Mouse (Mus musculus) hindbrain, embryonic 16.5 days (tissue): ENCODE results near the gene Itpr1. TPM values are rescaled to one million over a fixed set of nuclear protein-coding genes. Genes with fewer than 3 reads are reported as not detected.
"Not testable (repeated sequence)": the region's sequence is repeated elsewhere in the genome, so short reads cannot be mapped to it uniquely, and the experiment has no call there.

ENCODE experiments used
- ATAC-seq: fragments of 200-750 bp; cut with Nextera tagmentation; 2 replicates; pipeline ENCODE4 v1.8.0; 2017; ENCODE audit warnings: moderate TSS enrichment, moderate library complexity
- H3K27ac ChIP-seq: fragments of 300-500 bp; sonication (generic); 2 replicates; pipeline ENCODE4 v1.5.1; 2014; ENCODE audit warnings: low read depth, mild to moderate bottlenecking, control low read depth, low read length, moderate library complexity
- H3K27me3 ChIP-seq: fragments of 300-500 bp; sonication (generic); replicated peaks from 2 replicates; pipeline ENCODE4 v1.6.1; 2014; ENCODE audit warnings: low read length; ENCODE audit not compliant: control insufficient read depth, insufficient read depth
- H3K36me3 ChIP-seq: fragments of 300-500 bp; sonication (generic); 2 replicates; pipeline ENCODE4 v1.6.1; 2014; ENCODE audit warnings: mild to moderate bottlenecking, low read length, moderate library complexity, mixed read lengths; ENCODE audit not compliant: control insufficient read depth, insufficient read depth
- H3K4me1 ChIP-seq: fragments of 300-500 bp; sonication (generic); 2 replicates; pipeline ENCODE4 v1.6.1; 2014; ENCODE audit warnings: low read depth, low read length; ENCODE audit not compliant: control insufficient read depth, insufficient read depth
- H3K4me2 ChIP-seq: fragments of 300-500 bp; sonication (generic); 2 replicates; pipeline ENCODE4 v1.6.1; 2014; ENCODE audit warnings: mild to moderate bottlenecking, low read length, control low read depth, moderate library complexity
- H3K4me3 ChIP-seq: fragments of 300-500 bp; sonication (generic); 2 replicates; pipeline ENCODE4 v1.5.1; 2014; ENCODE audit warnings: mild to moderate bottlenecking, low read length, control low read depth, moderate library complexity
- H3K9ac ChIP-seq: fragments of 300-500 bp; sonication (generic); 2 replicates; pipeline ENCODE4 v1.6.1; 2014; ENCODE audit warnings: low read depth, mild to moderate bottlenecking, control low read depth, low read length, moderate library complexity
- H3K9me3 ChIP-seq: fragments of 300-500 bp; sonication (generic); 2 replicates; pipeline ENCODE4 v1.6.1; 2014; ENCODE audit warnings: mild to moderate bottlenecking, low read length, moderate library complexity; ENCODE audit not compliant: control insufficient read depth
- WGBS: fragments of 180-500 bp; shearing (Covaris S2); extraction: QIAGEN DNeasy Blood & Tissue Kit; methylation state at CpG from one replicate; pipeline ENCODE4 v1.1.7; 2014; 5-methylcytosine and 5-hydroxymethylcytosine counted together
- polyA plus RNA-seq: library from polyadenylated mRNA; unstranded; fragments of >200 nt; fragmentation: Nextera tagmentation; extraction: Ambion mirVana; gene quantifications from 2 replicates; pipeline ENCODE4 v1.2.1, GENCODE M21; 2015

The Itpr1 gene
- polyA plus RNA-seq, 1 experiment from 2014 or later = 5.6 TPM

DNA sequence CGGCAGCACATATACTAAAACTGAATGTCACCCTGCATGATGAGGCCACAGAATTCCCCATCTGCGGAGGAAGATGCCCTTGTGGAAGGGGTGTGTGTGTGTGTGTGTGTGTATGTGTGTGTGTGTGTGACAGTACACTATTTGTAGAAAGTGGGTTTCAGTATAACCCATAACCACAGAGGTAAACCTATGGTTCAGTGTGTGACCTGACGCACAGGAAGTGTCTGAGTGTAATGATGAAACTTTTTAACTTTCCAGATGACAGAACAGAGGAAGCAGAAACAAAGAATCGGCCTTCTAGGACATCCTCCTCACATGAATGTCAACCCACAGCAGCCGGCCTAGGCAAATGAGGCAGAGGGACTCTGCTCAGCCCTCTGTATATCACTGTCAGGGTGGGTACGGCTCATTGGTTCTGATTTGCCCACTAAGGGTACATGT, 336.6 kb downstream of the Itpr1 start:
- WGBS = 61% methylated on average over 6 of the region's 6 CpGs
- no peak overlapping the region for H3K9ac ChIP-seq
- ATAC-seq = no peak
- no peak overlapping the region for H3K4me2 ChIP-seq
- no peak overlapping the region for H3K4me3 ChIP-seq
- no peaks in the 10 kb centered on the region for H3K27me3 ChIP-seq
- H3K27ac ChIP-seq = no peak overlapping the region
- H3K36me3 ChIP-seq = no peaks in the 10 kb centered on the region
- no peaks in the 10 kb centered on the region for H3K4me1 ChIP-seq
- no peaks in the 10 kb centered on the region for H3K9me3 ChIP-seq

DNA sequence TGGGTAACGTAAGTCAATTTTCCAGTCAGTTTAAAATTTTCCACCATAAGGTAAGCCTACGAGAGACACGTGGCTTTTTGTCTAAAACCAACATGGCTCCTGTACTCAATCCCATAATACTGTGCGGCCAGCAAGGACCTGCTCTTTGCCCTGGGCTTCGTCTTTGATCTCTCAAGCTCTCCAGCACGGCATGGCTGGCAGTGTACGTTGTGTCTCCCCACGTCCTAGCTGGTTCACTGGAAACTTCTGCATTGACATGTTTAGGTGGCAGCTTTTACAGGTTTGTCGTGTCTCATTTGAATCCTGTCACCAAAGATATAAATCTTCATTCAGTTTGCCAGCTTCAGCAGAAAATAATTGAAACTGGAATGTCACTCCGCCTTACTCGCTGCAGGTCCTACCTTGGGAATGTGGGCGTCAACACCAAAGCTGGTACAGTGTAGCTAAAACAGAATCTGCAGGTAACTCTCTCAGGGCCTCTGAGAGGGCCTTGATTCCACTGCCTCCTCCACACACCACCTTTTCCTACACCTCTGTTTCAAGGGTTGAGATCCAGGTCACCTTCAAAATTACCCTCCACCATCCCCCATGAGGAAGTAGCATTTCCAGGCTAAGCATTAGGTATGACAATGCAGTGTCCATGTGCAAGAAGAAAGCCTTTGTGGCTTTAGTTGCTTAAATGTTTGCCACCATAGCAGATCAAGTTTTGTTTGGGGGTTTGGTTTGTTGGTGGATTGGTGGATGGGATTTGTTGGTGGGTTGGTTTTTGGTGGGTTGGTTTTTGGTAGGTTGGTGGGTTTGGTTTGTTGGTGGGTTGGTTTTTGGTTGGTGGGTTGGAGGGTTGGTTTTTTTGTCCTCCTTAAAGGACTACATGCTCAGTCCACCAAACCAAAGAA, 339.1 kb downstream of the Itpr1 start:
- Histone ChIP-seq H3K27ac (no peak overlapping the region), H3K9me3 (no peaks in the 10 kb centered on the region), H3K36me3 (no peaks in the 10 kb centered on the region), H3K4me3 (no peak overlapping the region), H3K9ac (no peak overlapping the region), H3K4me2 (no peak overlapping the region), H3K4me1 (no peaks in the 10 kb centered on the region), H3K27me3 (no peaks in the 10 kb centered on the region)
- ATAC-seq = no peak
- 90% methylated on average over 12 of the region's 12 CpGs for WGBS

DNA sequence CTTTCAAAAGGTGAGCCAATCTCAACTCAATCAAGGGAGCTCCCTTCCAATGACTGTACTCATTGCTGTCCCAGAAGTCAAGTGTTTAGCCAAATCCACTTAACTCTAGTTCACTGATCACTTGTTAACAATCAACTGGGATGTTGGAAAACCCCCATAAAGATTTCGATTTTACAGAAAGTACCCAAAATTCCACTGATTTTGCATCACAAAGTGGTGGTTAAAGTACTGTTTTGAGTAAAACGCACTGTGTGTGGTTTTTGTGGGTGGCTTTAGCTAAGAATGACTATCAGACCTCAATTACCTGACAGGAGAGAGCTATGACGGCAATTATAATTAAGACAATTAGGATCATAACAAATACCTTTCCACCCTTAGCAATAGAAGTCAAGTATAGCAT, 340.1 kb downstream of the Itpr1 start:
- ATAC-seq = no peak
- Histone ChIP-seq H3K9me3 (no peaks in the 10 kb centered on the region), H3K36me3 (no peaks in the 10 kb centered on the region), H3K27me3 (no peaks in the 10 kb centered on the region), H3K9ac (no peak overlapping the region), H3K4me2 (no peak overlapping the region), H3K4me3 (no peak overlapping the region), H3K27ac (no peak overlapping the region), H3K4me1 (no peaks in the 10 kb centered on the region)
- 87% methylated on average over 3 of the region's 3 CpGs for WGBS

DNA sequence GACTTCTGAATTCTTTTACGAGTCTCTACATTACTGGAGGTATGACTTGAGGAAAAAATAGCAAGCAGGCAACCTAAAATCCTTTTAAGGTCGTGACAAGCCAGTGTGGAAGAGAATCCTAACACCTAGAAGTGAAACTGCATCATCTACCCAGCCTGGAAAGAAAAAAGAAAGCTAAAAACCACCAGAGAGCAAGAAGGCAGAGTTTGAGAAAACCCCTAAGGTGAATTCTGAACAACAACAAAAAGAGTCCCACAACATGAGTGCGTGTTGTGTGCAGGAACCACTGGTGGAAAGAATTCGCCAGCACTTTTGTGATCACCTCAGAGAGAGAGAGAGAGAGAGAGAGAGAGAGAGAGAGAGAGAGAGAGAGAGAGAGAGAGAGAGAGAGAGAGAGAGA, 340.6 kb downstream of the Itpr1 start:
- H3K27ac ChIP-seq = no peak overlapping the region
- H3K9ac ChIP-seq = no peak overlapping the region
- WGBS = 90% methylated on average over 4 of the region's 4 CpGs
- no peaks in the 10 kb centered on the region for H3K4me1 ChIP-seq
- H3K4me2 ChIP-seq = no peak overlapping the region
- no peak for ATAC-seq
- no peak overlapping the region for H3K4me3 ChIP-seq
- no peaks in the 10 kb centered on the region for H3K9me3 ChIP-seq
- H3K36me3 ChIP-seq = no peaks in the 10 kb centered on the region
- no peaks in the 10 kb centered on the region for H3K27me3 ChIP-seq

DNA sequence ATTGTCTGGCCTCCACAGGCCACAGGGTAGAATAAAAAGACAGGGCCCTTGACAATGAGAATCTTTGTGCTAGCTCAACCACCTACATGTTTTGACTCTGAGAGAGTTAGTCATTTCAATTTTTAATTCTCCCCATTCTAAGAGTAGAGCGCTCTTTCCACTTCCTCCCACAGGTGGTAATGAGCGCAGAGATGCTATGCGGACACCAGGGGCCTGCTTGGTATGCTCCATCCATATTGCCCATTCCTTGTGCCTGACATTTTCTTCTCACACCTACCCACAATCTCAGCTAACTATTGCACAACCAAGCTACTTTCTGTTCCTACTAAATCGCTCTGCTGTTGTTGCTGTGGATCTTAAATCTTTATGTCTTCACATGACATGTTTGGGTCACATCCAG, 341.5 kb downstream of the Itpr1 start:
- Histone ChIP-seq H3K27ac (no peak overlapping the region), H3K27me3 (no peaks in the 10 kb centered on the region), H3K36me3 (no peaks in the 10 kb centered on the region), H3K9ac (no peak overlapping the region), H3K4me3 (no peak overlapping the region), H3K4me2 (no peak overlapping the region), H3K4me1 (no peaks in the 10 kb centered on the region), H3K9me3 (no peaks in the 10 kb centered on the region)
- ATAC-seq = no peak
- WGBS = 96% methylated on average over 4 of the region's 4 CpGs

DNA sequence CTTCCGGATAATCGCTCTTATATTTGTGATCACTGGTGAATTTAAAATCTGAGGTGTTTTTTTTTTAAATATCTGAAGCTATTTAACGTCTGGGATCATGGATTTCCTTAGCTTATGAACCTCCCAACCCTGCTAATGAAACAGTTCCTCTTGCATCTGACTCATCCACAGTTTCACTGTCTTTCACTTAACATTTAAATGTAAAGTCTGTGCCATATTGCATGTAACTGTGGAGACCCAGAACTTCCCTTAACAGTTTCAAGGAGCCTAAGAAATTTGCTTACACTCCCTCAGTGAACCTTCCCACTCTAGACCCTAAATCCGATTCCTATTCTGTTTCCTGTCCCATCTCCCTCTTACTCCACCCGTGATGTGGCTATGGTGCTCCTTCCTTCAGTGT, 342.0 kb downstream of the Itpr1 start:
- WGBS = 86% methylated on average over 5 of the region's 5 CpGs
- no peak overlapping the region for H3K27ac ChIP-seq
- no peak overlapping the region for H3K4me2 ChIP-seq
- no peak for ATAC-seq
- no peaks in the 10 kb centered on the region for H3K36me3 ChIP-seq
- H3K27me3 ChIP-seq = no peaks in the 10 kb centered on the region
- no peak overlapping the region for H3K4me3 ChIP-seq
- H3K9ac ChIP-seq = no peak overlapping the region
- H3K4me1 ChIP-seq = no peaks in the 10 kb centered on the region
- H3K9me3 ChIP-seq = no peaks in the 10 kb centered on the region

DNA sequence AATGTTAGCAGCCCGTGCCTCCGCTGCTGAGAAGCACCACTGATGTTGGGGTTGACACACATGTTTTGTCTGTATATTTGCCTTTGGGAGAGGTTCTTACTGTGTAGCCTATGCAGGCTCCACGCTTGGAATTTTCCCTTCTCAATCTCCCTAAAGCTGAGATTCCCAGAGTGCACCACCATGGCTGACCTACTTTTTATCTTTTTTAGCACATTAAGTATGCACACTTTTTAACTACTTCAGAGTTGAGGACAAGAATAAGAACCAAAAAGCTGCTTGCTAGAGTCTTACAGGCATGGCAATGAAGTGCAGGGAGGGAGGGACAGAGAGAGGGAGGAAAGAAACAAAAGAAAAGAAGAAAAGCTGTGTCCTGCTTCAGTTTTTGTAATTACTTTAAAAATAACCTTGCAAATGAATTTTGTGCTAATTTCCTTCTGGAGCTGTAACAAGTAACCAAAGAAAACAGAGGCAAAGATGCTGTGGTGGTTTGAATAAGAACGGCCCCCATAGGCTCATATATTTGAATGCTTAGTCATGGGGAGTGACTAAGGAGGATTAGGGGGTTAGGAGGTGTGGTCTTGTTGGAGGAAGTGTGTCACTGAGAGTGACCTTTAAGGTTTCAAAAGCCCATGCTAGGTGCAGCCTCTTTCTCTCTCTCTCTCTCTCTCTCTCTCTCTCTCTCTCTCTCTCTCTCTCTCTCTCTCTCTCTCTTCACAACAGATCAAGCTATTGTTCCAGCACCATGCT, 344.9 kb downstream of the Itpr1 start:
- Histone ChIP-seq H3K27ac (no peak overlapping the region), H3K9me3 (no peaks in the 10 kb centered on the region), H3K9ac (no peak overlapping the region), H3K4me2 (no peak overlapping the region), H3K4me3 (no peak overlapping the region), H3K27me3 (no peaks in the 10 kb centered on the region), H3K36me3 (no peaks in the 10 kb centered on the region), H3K4me1 (no peaks in the 10 kb centered on the region)
- no peak for ATAC-seq
- WGBS = 87% methylated on average over 4 of the region's 4 CpGs

DNA sequence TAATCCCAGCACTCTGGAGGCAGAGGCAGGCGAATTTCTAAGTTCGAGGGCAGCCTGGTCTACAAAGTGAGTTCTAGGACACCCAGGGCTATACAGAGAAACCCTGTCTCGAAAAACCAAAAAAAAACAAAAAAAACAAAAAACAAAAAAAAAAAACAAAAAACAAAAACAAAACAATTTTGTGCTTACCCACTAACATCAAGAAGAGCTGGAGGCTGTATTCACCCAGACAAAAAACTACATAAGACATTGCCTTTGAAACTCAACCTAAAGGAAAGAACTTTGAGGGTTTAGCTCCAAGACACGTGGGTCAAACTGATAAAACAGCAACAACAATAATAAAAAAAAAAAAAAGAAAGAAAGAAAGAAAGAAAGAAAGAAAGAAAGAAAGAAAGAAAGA, 346.3 kb downstream of the Itpr1 start:
- ATAC-seq, H3K4me2 ChIP-seq, H3K4me3 ChIP-seq, H3K27me3 ChIP-seq, H3K27ac ChIP-seq, H3K4me1 ChIP-seq, H3K9me3 ChIP-seq, H3K9ac ChIP-seq, H3K36me3 ChIP-seq: not testable (repeated sequence)
- WGBS = 91% methylated on average over 4 of the region's 4 CpGs

DNA sequence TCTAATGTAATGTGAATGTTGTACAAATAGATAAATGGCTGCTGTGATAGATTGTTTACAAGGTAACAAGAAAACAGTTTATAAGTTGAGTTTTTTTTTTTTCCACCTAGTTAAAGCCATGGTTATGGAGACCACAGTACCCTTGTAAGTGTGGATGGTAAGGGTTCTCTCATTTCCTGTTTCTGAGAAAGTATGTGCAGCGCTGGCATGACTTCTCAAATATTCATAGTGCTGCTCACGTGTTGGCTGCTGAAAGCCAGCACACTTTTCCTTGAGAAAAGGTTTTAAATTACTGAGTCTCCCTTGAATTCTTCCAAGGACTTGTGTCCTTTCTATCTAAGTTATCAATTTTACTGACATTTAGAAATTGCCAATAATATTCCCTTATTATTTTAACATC, 350.1 kb downstream of the Itpr1 start:
- no peaks in the 10 kb centered on the region for H3K36me3 ChIP-seq
- H3K4me1 ChIP-seq = no peaks in the 10 kb centered on the region
- H3K9me3 ChIP-seq = no peaks in the 10 kb centered on the region
- 91% methylated on average over 2 of the region's 2 CpGs for WGBS
- H3K9ac ChIP-seq = no peak overlapping the region
- no peak for ATAC-seq
- H3K4me2 ChIP-seq = no peak overlapping the region
- no peak overlapping the region for H3K27ac ChIP-seq
- H3K4me3 ChIP-seq = no peak overlapping the region
- no peaks in the 10 kb centered on the region for H3K27me3 ChIP-seq
